Mouse (Mus musculus): ENCODE data around the gene Dtymk.
A peak's percentile ranks its signal among the peaks of the same experiment; 100 is the strongest.
"Not testable (repeated sequence)": the region's sequence is repeated elsewhere in the genome, so short reads cannot be mapped to it uniquely, and the experiment has no call there.

Gene Dtymk

DNA sequence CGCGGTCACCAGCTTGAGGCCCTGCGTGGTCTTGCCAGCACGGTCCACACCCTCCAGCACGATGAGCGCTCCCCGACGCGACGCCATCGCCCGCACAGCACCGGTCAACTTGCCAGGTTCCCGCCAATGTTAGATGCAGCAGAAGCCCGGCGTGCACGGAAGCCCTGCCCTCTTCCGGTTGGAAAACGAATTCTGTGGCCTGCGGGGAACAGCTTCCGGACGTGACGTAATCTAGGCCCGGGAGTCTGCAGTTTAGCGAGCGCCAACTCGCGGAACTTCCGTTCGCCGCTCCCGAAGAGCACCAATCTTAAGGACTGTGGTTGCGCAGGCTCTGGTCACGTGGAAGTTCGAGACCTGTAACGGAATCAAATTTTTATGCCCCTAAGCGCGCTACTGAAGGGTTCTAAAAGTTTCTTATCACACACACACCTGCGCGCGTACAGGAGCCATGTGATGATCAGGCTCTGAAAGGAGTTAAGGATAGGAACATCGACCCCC, at the start of gene Dtymk:
Gene Dtymk (minus strand): TSS at position 194 of the 498 bp plus-strand sequence.
- peak; percentile 88 for DNase-seq (ENCODE audit: extremely low spot score, low read depth, low spot score)

DNA sequence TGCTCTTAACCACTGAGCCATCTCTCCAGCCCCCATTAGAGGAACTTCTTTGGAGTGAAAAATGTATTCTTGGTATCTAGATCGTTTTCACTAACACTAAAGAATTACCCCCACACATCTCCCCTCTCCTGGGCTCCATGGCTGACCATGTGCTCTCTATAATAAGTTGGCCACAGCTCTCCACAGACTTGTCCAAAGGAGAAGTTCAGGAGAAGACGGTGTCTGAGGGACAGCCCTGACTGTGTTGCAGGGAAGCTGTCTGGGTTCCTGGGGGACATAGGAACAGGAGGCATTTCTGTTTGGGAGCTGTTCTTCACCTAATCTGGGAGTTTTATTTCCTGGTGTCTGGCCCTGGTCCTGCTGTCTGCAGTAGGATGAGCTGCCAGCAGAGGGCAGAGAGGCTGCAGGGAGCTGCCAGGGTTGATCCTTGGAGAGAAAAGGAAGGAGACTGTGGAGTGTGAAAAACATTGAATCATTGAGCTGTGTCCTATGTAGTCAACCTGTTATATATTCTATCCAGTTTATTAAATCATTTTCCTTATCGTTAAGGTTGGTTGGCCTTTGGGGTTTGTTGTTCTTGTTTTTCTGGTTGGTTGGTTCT, 44.1 kb upstream of the Dtymk start:
- DNase-seq (ENCODE audit: extremely low spot score, low read depth, low spot score): not testable (repeated sequence)

DNA sequence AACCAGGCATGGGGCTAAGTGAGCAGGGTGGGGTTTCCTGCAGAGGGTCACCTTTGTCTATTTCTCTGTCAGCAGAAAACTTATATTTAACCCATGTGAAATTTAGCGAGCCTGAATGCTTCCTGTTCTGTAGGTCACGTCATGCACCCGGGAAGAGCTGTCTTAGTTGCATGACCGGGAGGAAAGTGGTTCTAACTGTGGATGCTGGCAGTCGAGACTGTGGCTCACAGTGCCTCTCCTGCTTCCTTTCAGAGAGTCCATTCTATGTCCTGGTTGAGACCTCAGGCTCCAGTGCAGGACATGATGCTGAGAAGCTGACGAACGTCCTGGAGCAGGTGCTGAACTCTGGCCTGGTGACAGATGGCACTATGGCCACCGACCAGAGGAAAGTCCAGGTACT, 36.8 kb upstream of the Dtymk start:
- DNase-seq (ENCODE audit: extremely low spot score, low read depth, low spot score): not testable (repeated sequence)

DNA sequence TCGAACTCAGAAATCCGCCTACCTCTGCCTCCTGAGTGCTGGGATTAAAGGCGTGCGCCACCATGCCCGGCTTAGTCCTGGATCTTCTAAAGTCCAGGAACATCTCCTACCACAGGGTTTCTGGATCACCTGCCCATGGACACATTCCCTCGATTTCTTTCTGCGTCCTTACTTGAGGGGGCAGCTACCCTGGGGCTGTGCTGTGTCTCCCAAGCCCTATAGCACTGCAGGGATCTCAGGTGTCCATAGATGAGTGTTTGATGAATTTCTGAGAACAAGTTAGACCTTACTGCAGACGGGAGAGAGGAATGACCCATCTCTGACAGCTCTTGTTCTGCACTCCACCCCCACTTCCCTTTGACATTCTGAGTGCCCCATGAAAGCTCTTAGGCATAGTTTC, 35.6 kb upstream of the Dtymk start:
- no peak for DNase-seq (ENCODE audit: extremely low spot score, low read depth, low spot score)

DNA sequence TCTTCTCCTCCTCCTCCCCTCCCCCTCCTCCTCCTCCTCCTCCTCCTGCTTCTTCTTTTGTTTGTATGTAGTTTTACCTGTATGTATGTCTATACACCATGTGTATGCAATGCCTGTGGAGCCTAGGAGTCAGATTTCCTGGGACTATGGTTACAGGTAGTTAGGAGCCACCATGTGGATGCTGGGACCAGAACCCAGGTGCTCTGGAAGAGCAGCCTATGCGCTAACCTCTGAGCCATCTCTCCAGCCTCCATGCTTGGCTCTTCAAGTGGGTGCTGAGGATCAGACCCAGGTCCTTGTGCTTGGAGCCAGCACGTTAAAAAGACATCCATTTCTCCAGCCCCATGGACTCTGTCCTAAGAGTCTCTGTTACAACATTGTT, 34.8 kb upstream of the Dtymk start:
- DNase-seq (ENCODE audit: extremely low spot score, low read depth, low spot score): no peak

DNA sequence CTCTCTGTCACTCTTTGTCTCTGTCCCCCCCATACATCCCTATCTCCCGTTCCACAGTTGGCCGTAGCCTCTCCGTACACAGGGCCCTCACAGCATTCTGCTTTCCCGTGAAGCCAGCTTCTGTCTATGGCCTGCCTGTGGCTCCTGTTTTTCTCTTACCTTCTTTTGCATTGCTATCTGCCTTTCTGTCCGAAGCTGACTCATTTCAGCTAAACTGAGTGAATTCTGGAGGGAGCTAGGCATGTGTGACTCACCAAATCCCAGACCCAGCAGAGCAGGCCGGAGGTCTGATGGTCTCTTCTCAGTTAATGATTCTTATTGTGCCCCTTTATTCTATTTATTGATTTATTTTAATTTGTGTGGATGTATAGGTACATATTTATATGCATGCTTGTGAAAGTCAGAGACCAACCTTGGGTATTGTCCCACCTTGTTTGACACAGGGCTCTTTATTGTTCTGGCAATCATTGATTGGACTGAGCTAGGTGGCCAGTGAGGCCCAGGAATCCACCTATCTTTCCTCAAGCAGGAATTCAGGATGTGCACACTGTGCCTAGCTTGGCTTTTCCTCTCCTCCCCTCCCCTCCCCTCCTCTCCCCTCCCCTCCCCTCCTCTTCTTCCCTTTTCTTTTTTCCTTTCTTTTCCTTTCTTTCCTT, 34.3 kb upstream of the Dtymk start:
- DNase-seq (ENCODE audit: extremely low spot score, low read depth, low spot score): no peak

DNA sequence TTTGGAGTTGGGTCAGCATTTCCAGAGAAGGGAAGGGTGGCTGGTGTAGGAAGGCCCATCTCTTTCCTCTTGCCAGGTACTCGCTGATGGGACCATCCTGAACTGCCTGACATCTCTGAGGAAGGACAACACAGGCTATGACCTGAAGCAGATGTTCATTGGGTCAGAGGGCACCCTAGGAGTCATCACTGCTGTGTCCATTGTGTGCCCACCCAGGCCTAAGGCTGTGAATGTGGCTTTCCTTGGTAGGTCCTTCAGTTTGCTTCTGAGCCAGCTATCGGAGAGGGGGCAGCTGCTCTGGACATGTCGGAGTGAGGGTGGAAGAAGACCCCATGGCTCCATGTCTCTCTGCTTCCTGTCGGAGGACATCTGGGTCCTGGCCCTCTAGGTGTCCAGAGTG, 33.5 kb upstream of the Dtymk start:
- no peak for DNase-seq (ENCODE audit: extremely low spot score, low read depth, low spot score)

DNA sequence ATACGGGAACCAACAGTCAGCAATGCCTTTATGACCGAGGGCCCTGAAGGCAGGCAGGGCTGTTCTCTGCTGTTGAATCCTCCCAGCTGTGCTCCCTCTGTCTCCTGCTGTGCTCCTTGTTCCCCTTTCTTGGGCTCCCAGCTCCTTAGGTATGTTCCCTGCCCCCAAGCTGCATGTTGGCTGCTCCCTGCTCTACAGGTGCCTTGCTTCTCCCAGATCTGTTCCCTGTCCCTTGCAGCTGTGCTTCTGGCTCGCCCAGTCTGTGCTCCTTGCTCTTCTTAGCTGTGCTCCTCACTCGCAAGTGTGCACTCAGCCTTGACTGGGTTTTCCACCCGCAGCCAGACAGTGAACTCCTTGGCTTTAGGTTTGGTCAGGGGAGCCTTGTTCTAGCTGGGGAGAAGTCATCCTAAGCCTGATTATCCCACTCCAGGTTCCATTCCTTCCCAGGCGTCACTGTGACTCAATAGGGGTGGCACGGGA, 33.0 kb upstream of the Dtymk start:
- DNase-seq (ENCODE audit: extremely low spot score, low read depth, low spot score): no peak

DNA sequence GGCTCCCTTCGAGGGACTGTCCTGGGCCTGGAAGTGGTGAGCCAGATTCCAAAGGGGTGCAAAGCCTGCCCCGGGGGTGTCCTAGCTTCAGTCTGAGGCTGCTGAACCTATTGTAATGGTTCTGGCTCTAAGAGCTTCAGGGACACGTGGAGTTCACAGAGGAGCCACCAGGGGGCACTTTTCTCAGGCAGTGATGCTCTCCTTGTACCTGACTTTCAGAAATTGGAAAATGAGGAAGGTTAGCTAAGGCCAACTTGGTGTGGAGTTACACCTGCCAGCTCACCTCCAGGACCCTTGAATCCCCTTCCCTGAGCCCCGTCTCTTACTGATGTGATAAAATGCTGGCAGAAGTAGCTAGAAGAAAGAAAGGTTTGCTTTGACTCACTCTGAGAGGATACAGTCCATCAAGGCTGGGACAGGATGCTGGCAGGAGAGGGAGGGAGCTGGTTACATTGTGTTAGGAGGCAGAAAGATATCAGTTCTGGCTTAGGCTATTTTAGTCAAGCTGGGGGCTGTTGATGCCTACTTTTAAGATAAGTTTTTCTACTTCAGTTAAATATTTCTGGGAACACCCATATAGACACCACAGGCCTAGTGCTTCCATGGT, 31.1 kb upstream of the Dtymk start:
- not testable (repeated sequence) for DNase-seq (ENCODE audit: extremely low spot score, low read depth, low spot score)

DNA sequence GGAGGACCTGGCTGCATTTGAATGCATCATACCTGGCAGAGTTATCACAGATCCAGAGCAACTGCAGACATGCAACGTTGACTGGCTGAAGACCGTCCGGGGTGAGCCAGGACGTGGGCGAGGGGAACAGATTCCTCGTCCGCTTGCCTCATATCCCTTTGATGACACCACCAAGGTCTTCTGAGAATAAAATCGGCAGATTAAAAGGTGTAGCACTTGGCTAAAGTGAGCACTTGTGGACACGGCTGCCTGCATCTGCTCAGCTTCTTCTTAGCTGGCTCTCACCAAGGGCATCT, 24.8 kb upstream of the Dtymk start:
- no peak for DNase-seq (ENCODE audit: extremely low spot score, low read depth, low spot score)

DNA sequence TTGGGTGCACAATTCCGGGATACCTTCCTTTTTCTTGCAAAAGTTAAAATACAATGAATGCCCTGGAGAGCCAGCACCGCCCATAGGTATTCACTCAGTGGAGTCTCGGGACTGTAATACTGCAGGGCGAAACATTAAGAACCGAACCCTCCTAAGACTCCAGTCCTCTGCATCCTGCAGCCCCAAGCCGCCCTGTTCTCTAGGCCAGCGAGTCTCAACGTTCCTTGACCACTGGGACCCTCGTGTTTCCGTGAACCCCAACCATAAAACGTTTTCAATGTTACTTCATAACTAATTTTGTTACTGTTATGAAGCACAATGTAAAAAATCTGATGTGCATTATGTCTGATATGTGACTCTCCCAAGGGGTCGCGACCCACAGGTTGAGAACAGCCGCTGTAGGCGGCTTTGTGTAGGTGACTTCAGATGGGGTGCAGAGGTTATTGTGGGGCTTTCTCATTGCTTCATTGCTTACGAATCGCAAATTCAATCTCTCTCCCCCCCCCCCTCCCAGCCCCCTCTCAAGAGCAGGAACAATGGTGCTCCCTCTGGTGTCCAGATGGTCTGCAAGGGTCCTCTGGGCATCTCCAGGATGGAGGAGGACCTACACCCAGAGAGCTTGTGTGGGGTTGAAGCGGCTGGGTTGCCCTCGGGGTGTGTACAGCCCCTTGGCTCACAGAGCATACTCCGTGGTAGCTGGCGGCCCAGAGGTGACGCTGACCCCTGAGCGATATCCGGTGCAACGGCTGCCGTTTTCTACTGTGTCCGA, 24.2 kb upstream of the Dtymk start:
- no peak for DNase-seq (ENCODE audit: extremely low spot score, low read depth, low spot score)

DNA sequence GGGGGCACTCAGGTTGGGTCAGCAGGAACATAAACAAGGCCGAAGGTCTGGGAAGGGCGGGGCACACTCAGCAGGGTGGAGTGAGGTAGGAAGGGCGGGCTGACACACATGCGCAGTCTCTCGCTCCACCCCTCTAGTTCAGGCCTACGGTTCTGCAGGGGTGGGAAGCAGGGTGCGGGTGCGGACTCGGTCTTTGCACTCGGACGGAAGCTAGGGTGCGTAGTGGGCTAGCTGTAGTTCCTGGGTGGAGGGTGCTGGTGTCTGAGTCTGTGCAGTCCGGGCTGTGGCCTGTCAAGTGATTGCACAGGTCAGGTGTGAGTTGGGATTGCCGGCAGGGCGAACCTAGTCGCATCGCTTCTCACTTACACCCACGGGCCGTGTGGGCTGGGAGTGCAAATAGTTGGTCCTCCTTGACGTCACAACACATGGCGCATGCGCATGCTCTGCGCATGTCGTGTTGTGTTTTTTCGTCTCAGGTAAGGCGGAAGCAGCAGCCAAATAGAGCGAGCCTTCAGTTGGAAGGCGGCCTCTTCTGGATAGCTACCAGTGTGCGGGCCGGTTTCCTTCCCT, 23.5 kb upstream of the Dtymk start:
- peak; percentile 99 for DNase-seq (ENCODE audit: extremely low spot score, low read depth, low spot score)

DNA sequence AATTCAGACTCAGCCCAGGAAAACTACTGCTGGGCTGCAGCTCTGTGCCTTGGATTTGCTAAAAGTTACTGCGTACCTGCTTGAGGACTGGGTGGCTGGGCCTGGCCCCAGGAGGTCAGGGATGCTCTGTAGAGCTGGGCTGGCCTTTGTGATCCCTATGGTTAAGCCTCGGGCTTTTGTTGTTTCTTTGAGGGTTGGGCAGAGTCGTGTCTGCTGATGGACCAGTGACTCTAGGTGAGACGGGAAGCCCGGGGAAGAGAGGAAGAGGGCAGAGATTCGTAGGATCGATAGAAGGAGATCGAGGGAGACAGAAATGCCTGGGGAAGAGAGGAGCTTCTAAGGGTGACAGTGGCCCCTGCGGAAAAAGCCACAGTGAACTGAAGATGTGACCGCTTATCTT, 22.9 kb upstream of the Dtymk start, which contains the start of gene D2hgdh:
Gene D2hgdh (plus strand): TSS at position 301 of the 400 bp plus-strand sequence.
- DNase-seq (ENCODE audit: extremely low spot score, low read depth, low spot score): no peak

DNA sequence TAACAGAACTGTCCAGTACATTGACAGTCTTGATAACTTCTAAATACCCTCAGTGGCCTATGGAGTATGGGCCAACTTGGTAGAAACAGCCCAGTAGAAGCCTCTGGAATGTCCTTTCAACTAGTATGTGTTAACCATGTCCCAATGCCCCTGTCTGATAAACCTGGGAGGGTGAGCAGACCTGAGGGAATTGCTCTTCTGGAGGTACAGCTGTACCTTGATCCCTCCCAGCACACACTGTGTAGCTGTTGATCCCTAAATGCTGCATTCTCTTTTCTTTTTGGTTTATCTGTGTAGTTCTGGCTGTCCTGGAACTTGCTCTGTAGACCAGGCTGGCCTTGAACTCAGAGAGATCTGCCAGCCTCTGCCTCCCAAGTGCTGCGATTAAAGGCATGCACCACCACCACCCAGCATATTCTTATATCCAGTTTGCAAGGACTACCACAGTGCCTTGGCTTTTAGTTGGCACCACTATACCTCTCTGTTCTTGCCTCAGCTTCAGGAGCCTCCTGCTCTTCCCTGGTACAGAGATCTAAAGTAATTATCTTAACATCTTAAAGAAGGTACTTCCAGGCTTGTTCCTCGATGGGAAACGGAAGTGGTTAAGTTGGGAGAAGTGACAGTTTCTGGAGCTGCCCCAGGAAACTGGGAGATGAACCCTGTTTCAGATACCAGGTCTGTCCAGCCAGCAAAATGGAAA, 22.2 kb upstream of the Dtymk start:
- DNase-seq (ENCODE audit: extremely low spot score, low read depth, low spot score): no peak

DNA sequence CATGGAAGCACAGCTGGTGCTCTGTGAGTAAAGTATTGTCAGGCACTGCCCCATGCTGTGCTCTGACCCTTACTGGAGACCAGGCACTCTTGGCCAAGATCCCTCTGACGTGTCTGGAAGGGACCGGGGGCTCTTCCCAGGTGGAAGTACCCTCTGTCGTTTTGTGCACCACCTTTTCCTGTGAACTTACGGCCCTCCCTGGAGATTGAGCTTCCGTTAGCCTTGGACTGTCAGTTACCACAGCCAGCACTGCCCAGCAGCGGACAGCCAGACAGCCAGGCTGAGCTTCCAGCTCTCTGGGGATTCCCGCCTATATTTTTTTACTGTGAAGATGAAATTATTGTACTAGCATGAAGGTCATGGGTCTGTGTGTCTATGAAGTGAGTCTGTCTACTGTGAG, 17.0 kb upstream of the Dtymk start:
- DNase-seq (ENCODE audit: extremely low spot score, low read depth, low spot score): no peak

DNA sequence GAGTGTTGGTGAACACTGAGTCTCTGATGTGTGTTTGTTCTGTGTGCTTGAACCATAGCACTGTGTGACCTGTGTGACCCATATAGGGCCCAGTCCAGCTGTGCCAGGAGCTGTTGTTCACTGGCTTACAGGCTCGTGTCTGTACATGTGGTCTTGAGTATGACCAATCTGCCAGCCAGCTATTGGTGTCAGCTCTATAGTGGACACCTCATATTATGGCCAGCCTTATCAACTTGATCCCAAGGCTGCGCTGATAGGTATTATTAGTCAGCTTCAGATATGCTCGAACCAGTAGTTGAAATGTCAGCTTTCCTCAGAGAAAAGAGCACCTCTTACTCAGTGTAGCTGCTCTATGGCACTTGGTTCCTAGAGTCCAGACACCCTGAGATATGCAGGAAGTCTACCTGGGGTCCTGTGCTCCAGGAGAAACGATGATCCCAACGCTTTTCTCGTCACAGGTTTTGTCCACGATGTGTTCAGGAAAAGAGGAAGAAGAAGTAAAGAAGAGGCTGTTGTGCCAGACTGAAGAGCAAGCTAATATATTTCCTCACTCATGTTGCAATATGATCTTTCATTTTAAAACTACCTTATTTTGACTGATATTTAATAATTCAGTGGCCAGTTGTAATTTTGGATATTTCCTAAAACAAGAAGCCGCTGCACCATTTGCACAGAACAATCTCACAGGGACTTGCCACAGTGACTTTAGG, 16.2 kb upstream of the Dtymk start:
- no peak for DNase-seq (ENCODE audit: extremely low spot score, low read depth, low spot score)

DNA sequence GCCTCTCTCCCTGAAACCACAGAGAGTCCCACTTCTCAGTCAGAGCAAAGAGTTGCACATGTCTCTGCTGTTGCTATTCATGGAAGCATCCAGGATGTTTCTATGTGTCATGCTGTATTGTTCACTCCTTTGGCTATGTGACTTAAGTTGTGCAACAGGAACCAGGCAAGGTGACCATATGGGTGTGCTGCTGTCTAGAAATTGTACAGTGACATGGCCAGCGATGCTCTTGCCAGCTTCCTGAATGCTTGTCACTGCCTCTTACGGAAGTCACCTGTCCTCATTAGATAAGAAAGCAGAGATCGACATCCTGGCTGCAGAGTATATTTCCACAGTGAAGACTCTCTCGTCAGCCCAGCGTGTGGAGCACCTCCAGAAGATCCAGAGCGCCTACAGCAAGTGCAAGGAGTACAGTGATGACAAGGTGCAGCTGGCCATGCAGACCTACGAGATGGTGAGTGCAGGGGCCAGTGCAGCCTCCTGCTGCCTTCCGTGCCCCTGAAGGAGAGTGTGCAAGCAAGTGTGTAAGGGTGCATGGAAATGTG, 9.8 kb upstream of the Dtymk start:
- no peak for DNase-seq (ENCODE audit: extremely low spot score, low read depth, low spot score)

DNA sequence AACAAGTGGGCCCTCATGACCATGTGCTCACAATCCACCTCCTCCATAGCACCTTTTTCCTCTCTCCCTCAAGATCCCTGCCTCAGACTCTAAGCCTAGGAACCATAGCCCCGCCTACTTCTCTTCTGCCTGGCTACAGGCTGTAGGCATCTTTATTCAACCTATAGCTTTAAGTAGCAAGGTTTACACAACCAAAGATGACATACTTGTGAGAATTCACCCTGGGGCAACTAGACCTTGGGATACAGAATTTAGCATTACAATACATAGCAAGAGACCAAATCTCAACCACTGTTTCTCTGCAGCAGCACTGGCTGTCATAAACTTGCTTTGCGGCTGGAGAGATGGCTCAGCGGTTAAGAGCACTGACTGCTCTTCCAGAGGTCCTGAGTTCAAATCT, 8.3 kb upstream of the Dtymk start:
- no peak for DNase-seq (ENCODE audit: extremely low spot score, low read depth, low spot score)

DNA sequence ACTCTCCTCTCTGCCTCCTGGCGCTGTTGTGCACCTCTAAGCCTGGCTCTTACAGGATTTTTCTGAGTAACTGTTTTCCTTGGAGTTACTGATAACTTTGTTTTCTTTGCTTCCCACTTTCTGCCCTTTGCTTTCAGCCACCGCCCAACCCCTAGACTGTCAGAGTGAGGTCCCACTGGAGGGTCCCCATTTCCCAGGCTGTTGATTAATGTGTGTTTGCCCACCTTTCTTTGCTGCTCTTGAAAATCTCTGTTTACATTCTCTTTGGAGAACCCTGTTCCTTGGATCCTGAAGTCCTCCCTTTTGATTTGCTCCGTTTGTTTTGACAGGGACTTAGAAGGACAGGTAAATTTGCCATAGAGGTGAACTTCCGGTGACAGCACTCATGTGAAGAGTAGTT, 7.1 kb upstream of the Dtymk start:
- no peak for DNase-seq (ENCODE audit: extremely low spot score, low read depth, low spot score)
